Mouse (Mus musculus) liver, adult 2 months (tissue): ENCODE data around the gene Disp2.

Experiments used
- CTCF ChIP-seq: fragments of 200-500 bp; IDR thresholded peaks from 2 replicates; pipeline ENCODE4 v1.5.1; 2011; ENCODE audit warnings: low read depth, low read length, control low read depth
- POLR2A ChIP-seq: fragments of 200-500 bp; IDR thresholded peaks from 2 replicates; pipeline ENCODE4 v1.6.1; 2011; ENCODE audit warnings: low read length, control low read depth; ENCODE audit not compliant: insufficient read depth; ENCODE audit errors: extremely low read depth

- TF ChIP-seq CTCF = no peak
- no peak for TF ChIP-seq POLR2A
Measured at GRCm38 (mm10) chr2:118772158-118772874, 7.2 kb upstream of the Disp2 start, which contains the start of gene Phgr1.
